Mouse (Mus musculus): ENCODE measurements around the gene Bik. TPM values are rescaled to one million over a fixed set of nuclear protein-coding genes. Genes with fewer than 3 reads are reported as not detected.

Gene Bik
- polyA plus RNA-seq, 1 experiment from 2014 or later, result 2.1 TPM

DNA sequence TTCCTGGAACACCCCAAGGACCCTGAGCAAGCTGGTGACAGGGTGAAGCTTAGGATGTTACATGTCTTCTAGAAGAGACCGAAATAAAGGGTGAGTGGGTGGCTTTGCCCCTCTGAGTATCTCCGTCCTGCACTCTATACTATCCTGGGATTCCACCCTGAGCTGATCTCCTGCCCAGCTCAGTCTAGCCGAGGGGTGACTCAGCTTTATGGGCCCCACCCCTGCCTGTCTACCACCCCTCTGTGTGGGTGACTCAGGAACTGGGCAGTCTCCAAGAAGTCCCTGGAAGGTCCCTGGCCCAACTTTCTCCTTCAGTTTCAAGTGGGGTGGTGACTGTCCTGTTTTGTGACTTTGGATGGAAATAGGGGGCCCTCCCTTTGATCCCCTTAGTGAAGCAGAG, 38.8 kb downstream of the Bik start:
- WGBS, result 88% methylated on average over 3 of the region's 3 CpGs
- Histone ChIP-seq H3K36me3 (ENCODE audit: control insufficient read depth, insufficient read depth, low read length) (no peaks in the 10 kb centered on the region), H3K27me3 (ENCODE audit: control insufficient read depth, insufficient read depth, low read length) (peaks cover 9% of the 10 kb centered on the region), H3K4me1 (replicated peaks; ENCODE audit: control insufficient read depth, insufficient read depth, low read length) (0 out of 2 replicates have a peak, but pooled peaks cover 6% of the 10 kb centered on the region), H3K4me2 (replicated peaks; ENCODE audit: low read depth, low read length) (no peak overlapping the region), H3K9ac (ENCODE audit: low read depth, low read length) (no peak overlapping the region), H3K9me3 (ENCODE audit: control insufficient read depth, low read length) (no peaks in the 10 kb centered on the region), H3K27ac (ENCODE audit: low read depth, low read length) (no peak overlapping the region), H3K4me3 (ENCODE audit: low read depth, low read length) (no peak overlapping the region)
- no peak for ATAC-seq (ENCODE audit: low FRiP score)
- no peak for DNase-seq (ENCODE audit: low spot score)

GRCm38 (mm10) chr15:83566006-83566405, 39.3 kb downstream of the Bik start:
- DNase-seq (ENCODE audit: low spot score), result no peak
- H3K9me3 ChIP-seq (ENCODE audit: control insufficient read depth, low read length), result no peaks in the 10 kb centered on the region
- H3K4me3 ChIP-seq (ENCODE audit: low read depth, low read length), result no peak overlapping the region
- H3K36me3 ChIP-seq (ENCODE audit: control insufficient read depth, insufficient read depth, low read length), result no peaks in the 10 kb centered on the region
- 0 out of 2 replicates have a peak, but pooled peaks cover 6% of the 10 kb centered on the region for H3K4me1 ChIP-seq (replicated peaks; ENCODE audit: control insufficient read depth, insufficient read depth, low read length)
- H3K9ac ChIP-seq (ENCODE audit: low read depth, low read length), result no peak overlapping the region
- WGBS, result 77% methylated on average over 5 of the region's 5 CpGs
- H3K4me2 ChIP-seq (replicated peaks; ENCODE audit: low read depth, low read length), result no peak overlapping the region
- peaks cover 9% of the 10 kb centered on the region for H3K27me3 ChIP-seq (ENCODE audit: control insufficient read depth, insufficient read depth, low read length)
- H3K27ac ChIP-seq (ENCODE audit: low read depth, low read length), result no peak overlapping the region
- no peak for ATAC-seq (ENCODE audit: low FRiP score)

- Histone ChIP-seq H3K4me3 (ENCODE audit: low read depth, low read length) (no peak overlapping the region), H3K9ac (ENCODE audit: low read depth, low read length) (no peak overlapping the region), H3K27ac (ENCODE audit: low read depth, low read length) (no peak overlapping the region), H3K9me3 (ENCODE audit: control insufficient read depth, low read length) (no peaks in the 10 kb centered on the region), H3K4me1 (replicated peaks; ENCODE audit: control insufficient read depth, insufficient read depth, low read length) (0 out of 2 replicates have a peak, but pooled peaks cover 6% of the 10 kb centered on the region), H3K27me3 (ENCODE audit: control insufficient read depth, insufficient read depth, low read length) (peaks cover 7% of the 10 kb centered on the region), H3K36me3 (ENCODE audit: control insufficient read depth, insufficient read depth, low read length) (no peaks in the 10 kb centered on the region), H3K4me2 (replicated peaks; ENCODE audit: low read depth, low read length) (no peak overlapping the region)
- 87% methylated on average over 3 of the region's 3 CpGs for WGBS
- ATAC-seq (ENCODE audit: low FRiP score) (no peak), DNase-seq (ENCODE audit: low spot score) (no peak)
Observed at GRCm38 (mm10) chr15:83567728-83568127, 41.1 kb downstream of the Bik start.

DNA sequence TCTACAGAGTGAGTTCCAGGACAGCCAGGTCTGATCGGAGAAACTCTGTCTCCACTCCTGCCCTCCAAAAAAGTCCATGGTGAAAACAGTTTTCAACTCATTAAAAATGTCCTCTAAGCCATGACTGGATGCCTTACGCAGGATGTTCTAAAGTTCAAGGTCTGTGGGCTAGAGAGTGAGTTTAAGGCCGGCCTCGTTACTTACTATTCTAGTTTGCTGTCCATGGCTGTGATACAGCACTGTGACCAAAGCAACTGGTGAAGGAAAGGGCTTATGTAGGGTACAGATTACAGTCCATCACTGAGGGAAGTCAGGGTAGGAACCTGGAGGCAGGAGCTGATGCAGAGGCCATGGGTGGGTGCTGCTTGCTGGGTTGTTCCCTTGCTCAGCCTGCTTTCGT, 41.9 kb downstream of the Bik start:
- Histone ChIP-seq H3K36me3 (ENCODE audit: control insufficient read depth, insufficient read depth, low read length) (no peaks in the 10 kb centered on the region), H3K9ac (ENCODE audit: low read depth, low read length) (no peak overlapping the region), H3K27me3 (ENCODE audit: control insufficient read depth, insufficient read depth, low read length) (peaks cover 4% of the 10 kb centered on the region), H3K27ac (ENCODE audit: low read depth, low read length) (no peak overlapping the region), H3K4me1 (replicated peaks; ENCODE audit: control insufficient read depth, insufficient read depth, low read length) (0 out of 2 replicates have a peak, but pooled peaks cover 3% of the 10 kb centered on the region), H3K9me3 (ENCODE audit: control insufficient read depth, low read length) (no peaks in the 10 kb centered on the region), H3K4me2 (replicated peaks; ENCODE audit: low read depth, low read length) (no peak overlapping the region), H3K4me3 (ENCODE audit: low read depth, low read length) (no peak overlapping the region)
- ATAC-seq (ENCODE audit: low FRiP score) (no peak), DNase-seq (ENCODE audit: low spot score) (no peak)
- WGBS, result 92% methylated on average over 5 of the region's 5 CpGs

DNA sequence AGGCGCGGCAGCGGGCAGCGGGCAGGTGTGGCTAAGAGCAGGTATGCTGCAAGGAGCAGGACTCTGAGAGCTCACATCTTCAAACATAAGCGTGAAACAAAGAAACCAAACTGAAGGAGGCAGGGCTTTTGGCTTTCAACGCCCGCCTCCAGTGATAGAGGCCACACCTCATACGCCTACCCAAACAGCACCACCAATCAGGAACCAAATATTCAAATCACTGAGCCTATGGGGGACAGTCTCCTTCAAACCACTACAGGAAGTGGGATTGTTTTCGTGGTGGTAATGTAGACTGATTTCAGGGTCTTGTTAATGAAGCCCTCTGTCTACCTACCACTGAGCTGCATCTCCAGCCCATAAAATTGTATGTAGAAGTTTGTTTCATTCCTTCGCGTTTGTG, 43.0 kb downstream of the Bik start:
- Histone ChIP-seq H3K27ac (ENCODE audit: low read depth, low read length) (no peak overlapping the region), H3K4me3 (ENCODE audit: low read depth, low read length) (no peak overlapping the region), H3K4me2 (replicated peaks; ENCODE audit: low read depth, low read length) (no peak overlapping the region), H3K36me3 (ENCODE audit: control insufficient read depth, insufficient read depth, low read length) (no peaks in the 10 kb centered on the region), H3K9me3 (ENCODE audit: control insufficient read depth, low read length) (no peaks in the 10 kb centered on the region), H3K27me3 (ENCODE audit: control insufficient read depth, insufficient read depth, low read length) (no peaks in the 10 kb centered on the region), H3K4me1 (replicated peaks; ENCODE audit: control insufficient read depth, insufficient read depth, low read length) (no peaks in the 10 kb centered on the region), H3K9ac (ENCODE audit: low read depth, low read length) (no peak overlapping the region)
- ATAC-seq (ENCODE audit: low FRiP score), result no peak
- DNase-seq (ENCODE audit: low spot score), result no peak
- WGBS, result 54% methylated on average over 11 of the region's 11 CpGs

DNA sequence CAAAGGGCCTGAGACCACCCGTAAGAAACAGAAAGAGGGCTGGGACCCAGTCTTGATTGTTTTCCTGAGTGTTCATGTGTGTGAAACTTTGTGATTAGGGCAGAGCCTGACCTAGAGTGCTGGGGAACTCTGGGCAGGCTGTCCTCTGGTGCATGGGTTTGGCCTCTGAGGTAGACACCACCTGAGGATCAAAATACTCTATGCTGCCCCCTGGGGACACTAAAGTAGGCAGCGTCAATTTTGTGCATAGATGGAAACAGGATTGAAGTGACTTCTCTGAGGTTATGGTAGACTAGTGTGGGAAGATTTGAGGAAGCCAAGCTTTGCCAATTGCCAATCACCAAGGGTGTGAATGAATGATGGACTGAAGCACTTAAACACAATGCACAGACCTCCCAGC, 44.0 kb downstream of the Bik start:
- no peak for DNase-seq (ENCODE audit: low spot score)
- H3K9ac ChIP-seq (ENCODE audit: low read depth, low read length), result no peak overlapping the region
- no peak overlapping the region for H3K27ac ChIP-seq (ENCODE audit: low read depth, low read length)
- no peaks in the 10 kb centered on the region for H3K27me3 ChIP-seq (ENCODE audit: control insufficient read depth, insufficient read depth, low read length)
- WGBS, result 63% methylated on average over 2 of the region's 2 CpGs
- no peaks in the 10 kb centered on the region for H3K36me3 ChIP-seq (ENCODE audit: control insufficient read depth, insufficient read depth, low read length)
- no peak for ATAC-seq (ENCODE audit: low FRiP score)
- no peak overlapping the region for H3K4me3 ChIP-seq (ENCODE audit: low read depth, low read length)
- H3K4me1 ChIP-seq (replicated peaks; ENCODE audit: control insufficient read depth, insufficient read depth, low read length), result no peaks in the 10 kb centered on the region
- no peak overlapping the region for H3K4me2 ChIP-seq (replicated peaks; ENCODE audit: low read depth, low read length)
- H3K9me3 ChIP-seq (ENCODE audit: control insufficient read depth, low read length), result no peaks in the 10 kb centered on the region

DNA sequence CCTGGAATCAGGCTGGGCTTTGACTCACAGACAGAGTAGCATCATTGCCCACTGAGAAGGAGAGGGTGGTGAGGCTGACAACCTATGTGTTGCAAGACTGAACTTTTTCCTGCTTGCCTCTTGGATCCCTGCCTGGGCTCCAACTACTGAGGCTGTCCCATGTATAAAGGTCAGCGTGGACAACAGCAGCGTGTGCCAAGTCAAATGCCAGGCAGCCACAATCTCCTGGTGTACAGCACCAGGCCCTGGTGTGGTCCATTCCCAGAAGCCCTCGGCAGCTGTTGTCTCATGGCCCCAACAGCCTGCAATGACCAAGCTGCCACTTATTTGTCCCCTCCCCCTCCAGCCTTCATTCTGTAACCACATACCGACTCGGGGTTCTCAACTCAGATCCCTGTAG, 45.0 kb downstream of the Bik start:
- DNase-seq (ENCODE audit: low spot score), result no peak
- no peaks in the 10 kb centered on the region for H3K9me3 ChIP-seq (ENCODE audit: control insufficient read depth, low read length)
- H3K36me3 ChIP-seq (ENCODE audit: control insufficient read depth, insufficient read depth, low read length), result no peaks in the 10 kb centered on the region; the same call in 1 of the 2 replicates
- H3K4me1 ChIP-seq (replicated peaks; ENCODE audit: control insufficient read depth, insufficient read depth, low read length), result no peaks in the 10 kb centered on the region
- H3K9ac ChIP-seq (ENCODE audit: low read depth, low read length), result no peak overlapping the region
- no peaks in the 10 kb centered on the region for H3K27me3 ChIP-seq (ENCODE audit: control insufficient read depth, insufficient read depth, low read length)
- no peak overlapping the region for H3K4me3 ChIP-seq (ENCODE audit: low read depth, low read length)
- H3K27ac ChIP-seq (ENCODE audit: low read depth, low read length), result no peak overlapping the region
- no peak overlapping the region for H3K4me2 ChIP-seq (replicated peaks; ENCODE audit: low read depth, low read length)
- 85% methylated on average over 5 of the region's 5 CpGs for WGBS
- no peak for ATAC-seq (ENCODE audit: low FRiP score)

DNA sequence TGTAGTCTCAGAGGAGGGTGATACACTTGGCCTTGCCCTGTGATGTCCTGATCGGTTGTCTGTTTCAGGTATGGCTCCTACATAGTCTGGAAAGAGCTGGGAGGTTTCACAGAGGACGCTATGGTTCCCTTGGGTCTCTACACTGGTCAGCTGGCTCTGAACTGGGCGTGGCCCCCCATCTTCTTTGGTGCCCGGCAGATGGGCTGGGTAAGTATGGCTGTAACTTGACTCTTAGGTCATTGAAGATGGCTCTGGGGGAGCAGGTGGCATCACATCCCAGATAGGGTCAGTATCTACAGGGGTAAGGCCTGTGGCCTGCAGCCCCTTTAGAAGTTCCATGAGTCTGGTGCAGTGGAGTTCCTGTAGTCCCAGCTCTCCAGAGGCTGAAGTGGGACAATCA, 45.5 kb downstream of the Bik start:
- Histone ChIP-seq H3K36me3 (ENCODE audit: control insufficient read depth, insufficient read depth, low read length) (peaks cover 2% of the 10 kb centered on the region; the same call in 1 of the 2 replicates), H3K27me3 (ENCODE audit: control insufficient read depth, insufficient read depth, low read length) (no peaks in the 10 kb centered on the region), H3K4me1 (replicated peaks; ENCODE audit: control insufficient read depth, insufficient read depth, low read length) (no peaks in the 10 kb centered on the region), H3K9me3 (ENCODE audit: control insufficient read depth, low read length) (no peaks in the 10 kb centered on the region), H3K9ac (ENCODE audit: low read depth, low read length) (no peak overlapping the region), H3K4me2 (replicated peaks; ENCODE audit: low read depth, low read length) (no peak overlapping the region), H3K27ac (ENCODE audit: low read depth, low read length) (no peak overlapping the region), H3K4me3 (ENCODE audit: low read depth, low read length) (no peak overlapping the region)
- ATAC-seq (ENCODE audit: low FRiP score) (no peak), DNase-seq (ENCODE audit: low spot score) (no peak)
- WGBS, result 92% methylated on average over 4 of the region's 4 CpGs

GRCm38 (mm10) chr15:83573606-83574005, 46.9 kb downstream of the Bik start:
- Histone ChIP-seq H3K27ac (ENCODE audit: low read depth, low read length) (no peak overlapping the region), H3K9ac (ENCODE audit: low read depth, low read length) (no peak overlapping the region), H3K27me3 (ENCODE audit: control insufficient read depth, insufficient read depth, low read length) (no peaks in the 10 kb centered on the region), H3K4me2 (replicated peaks; ENCODE audit: low read depth, low read length) (no peak overlapping the region), H3K4me1 (replicated peaks; ENCODE audit: control insufficient read depth, insufficient read depth, low read length) (no peaks in the 10 kb centered on the region), H3K4me3 (ENCODE audit: low read depth, low read length) (no peak overlapping the region), H3K36me3 (ENCODE audit: control insufficient read depth, insufficient read depth, low read length) (peaks cover 6% of the 10 kb centered on the region; the same call in 1 of the 2 replicates), H3K9me3 (ENCODE audit: control insufficient read depth, low read length) (no peaks in the 10 kb centered on the region)
- ATAC-seq (ENCODE audit: low FRiP score), result no peak
- WGBS, result 93% methylated on average over 12 of the region's 12 CpGs
- no peak for DNase-seq (ENCODE audit: low spot score)
